Mouse (Mus musculus) embryo, embryonic 11.5 days (tissue): ENCODE results near the gene Hist2h2ac.
A peak's percentile ranks its signal among the peaks of the same experiment; 100 is the strongest.
"Not testable (repeated sequence)": the region's sequence is repeated elsewhere in the genome, so short reads cannot be mapped to it uniquely, and the experiment has no call there.

ENCODE experiments used
- DNase-seq: peaks from one replicate; pipeline ENCODE4 v3.0.0-alpha.2; 2012; ENCODE audit warnings: low read depth, low spot score

The Hist2h2ac gene

GRCm38 (mm10) chr3:96220765-96221639, at the start of gene Hist2h2ac, which contains the start of gene Hist2h2be:
Gene Hist2h2ac (minus strand): TSS chr3:96220880.
Gene Hist2h2be (plus strand): TSS chr3:96221119.
- DNase-seq: peak; percentile 85

GRCm38 (mm10) chr3:96269511-96270474, 49.1 kb upstream of the Hist2h2ac start, which contains the start of gene Hist2h2bb:
Gene Hist2h2bb (plus strand): TSS chr3:96269752.
- DNase-seq: peak; percentile 95

- not testable (repeated sequence) for DNase-seq
Observed at GRCm38 (mm10) chr3:96268776-96269378, 48.2 kb upstream of the Hist2h2ac start.

- DNase-seq: peak; percentile 78
Observed at GRCm38 (mm10) chr3:96268051-96268775, 47.5 kb upstream of the Hist2h2ac start, which contains the start of gene Hist2h3b. Gene Hist2h3b (plus strand): TSS chr3:96268654.

- DNase-seq: no peak
Observed at GRCm38 (mm10) chr3:96267541-96267940, 46.9 kb upstream of the Hist2h2ac start.

- DNase-seq: no peak
Observed at GRCm38 (mm10) chr3:96266132-96266710, 45.5 kb upstream of the Hist2h2ac start.

- DNase-seq: no peak
Observed at GRCm38 (mm10) chr3:96264404-96264949, 43.8 kb upstream of the Hist2h2ac start.

GRCm38 (mm10) chr3:96263558-96264403, 43.1 kb upstream of the Hist2h2ac start:
- DNase-seq: no peak

- peak; percentile 92 for DNase-seq
Observed at GRCm38 (mm10) chr3:96262979-96263550, 42.4 kb upstream of the Hist2h2ac start, which contains the start of gene Hist2h4. Gene Hist2h4 (minus strand): TSS chr3:96263311.

- peak; percentile 64 for DNase-seq
Observed at GRCm38 (mm10) chr3:96262216-96262875, 41.7 kb upstream of the Hist2h2ac start.

- no peak for DNase-seq
Observed at GRCm38 (mm10) chr3:96261623-96262022, 40.9 kb upstream of the Hist2h2ac start.

- DNase-seq: no peak
Observed at GRCm38 (mm10) chr3:96260220-96260619, 39.5 kb upstream of the Hist2h2ac start.

- no peak for DNase-seq
Observed at GRCm38 (mm10) chr3:96257190-96257589, 36.5 kb upstream of the Hist2h2ac start.

- no peak for DNase-seq
Observed at GRCm38 (mm10) chr3:96255926-96256593, 35.4 kb upstream of the Hist2h2ac start.

- DNase-seq: no peak
Observed at GRCm38 (mm10) chr3:96254683-96255355, 34.1 kb upstream of the Hist2h2ac start.

GRCm38 (mm10) chr3:96251787-96252186, 31.1 kb upstream of the Hist2h2ac start:
- no peak for DNase-seq

- DNase-seq: no peak
Observed at GRCm38 (mm10) chr3:96250890-96251289, 30.2 kb upstream of the Hist2h2ac start.
